Mouse (Mus musculus) bone marrow macrophage, adult 2 months (primary cell): ENCODE data around the gene Col6a1.

ENCODE experiments used
- CTCF ChIP-seq: IDR thresholded peaks from 2 replicates; pipeline ENCODE4 v1.5.1; 2012; ENCODE audit warnings: low read depth, mild to moderate bottlenecking, low read length, moderate library complexity
- POLR2A ChIP-seq: IDR thresholded peaks from 2 replicates; pipeline ENCODE4 v1.6.1; 2012; ENCODE audit warnings: mild to moderate bottlenecking, low read depth, low read length, borderline replicate concordance

DNA sequence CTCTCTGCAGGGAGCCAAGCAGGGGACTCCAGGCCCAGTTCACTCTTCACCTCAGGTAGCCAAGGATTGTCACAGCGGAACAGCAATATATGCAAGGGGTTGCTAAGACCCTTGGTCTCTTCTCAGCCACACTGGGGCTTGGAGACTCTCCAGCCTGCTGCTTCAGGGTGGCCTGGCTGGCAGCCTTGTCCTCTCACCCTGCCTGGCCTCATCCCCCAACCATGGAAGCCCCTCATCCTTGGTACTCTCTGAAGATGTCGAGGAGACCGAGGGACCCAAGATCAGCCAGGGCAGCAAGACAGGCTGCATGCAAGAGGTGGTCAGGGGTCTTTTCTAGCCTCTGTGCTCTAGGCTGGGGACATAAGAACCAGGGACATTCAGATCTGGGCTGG lies 7.7 kb upstream of the Col6a1 start:
- TF ChIP-seq CTCF (no peak), POLR2A (no peak)
